Mouse (Mus musculus): ENCODE measurements at regions not wholly inside any gene's neighbourhood (a gene's known extent, or its start where the extent isn't known, plus 50 kb on each side); places are given as distances from the start of the nearest gene placed in this dataset.

DNA sequence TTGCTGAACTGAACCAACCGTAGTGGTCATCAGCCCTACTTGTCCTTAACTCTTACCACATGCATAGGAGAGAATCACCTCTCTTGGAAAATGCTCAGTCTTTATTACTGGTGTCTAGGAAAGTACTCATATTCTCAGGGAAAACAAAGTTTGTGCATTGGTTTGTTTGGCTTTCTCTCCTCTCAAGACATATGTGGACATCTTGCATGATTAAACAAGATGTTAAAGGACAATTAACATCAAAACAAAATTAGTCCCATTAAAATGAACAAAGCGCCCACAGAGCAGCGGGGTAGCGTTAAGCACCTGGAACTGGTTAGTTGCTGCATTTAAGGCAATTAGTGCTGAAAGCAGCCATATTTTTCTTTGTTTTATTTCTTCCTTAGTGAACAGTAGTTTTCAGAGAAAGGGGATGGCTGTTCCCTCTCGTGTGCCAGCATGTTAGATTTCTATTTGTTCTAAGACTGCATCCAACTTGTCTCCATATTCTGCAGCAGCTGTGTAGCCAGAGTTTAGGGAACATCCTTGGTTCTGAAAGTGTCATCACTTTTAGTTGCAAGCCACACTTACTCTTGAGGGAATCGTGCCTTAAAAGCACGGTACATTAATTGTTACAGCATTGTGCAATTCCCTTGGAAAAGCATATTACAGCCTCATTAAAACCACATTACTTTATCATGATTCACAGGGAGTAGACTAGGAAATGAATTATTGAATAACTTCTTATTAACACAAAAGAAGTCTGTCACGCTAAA, 137.7 kb downstream of the Ube2u start:
- DNase-seq, result no peak

DNA sequence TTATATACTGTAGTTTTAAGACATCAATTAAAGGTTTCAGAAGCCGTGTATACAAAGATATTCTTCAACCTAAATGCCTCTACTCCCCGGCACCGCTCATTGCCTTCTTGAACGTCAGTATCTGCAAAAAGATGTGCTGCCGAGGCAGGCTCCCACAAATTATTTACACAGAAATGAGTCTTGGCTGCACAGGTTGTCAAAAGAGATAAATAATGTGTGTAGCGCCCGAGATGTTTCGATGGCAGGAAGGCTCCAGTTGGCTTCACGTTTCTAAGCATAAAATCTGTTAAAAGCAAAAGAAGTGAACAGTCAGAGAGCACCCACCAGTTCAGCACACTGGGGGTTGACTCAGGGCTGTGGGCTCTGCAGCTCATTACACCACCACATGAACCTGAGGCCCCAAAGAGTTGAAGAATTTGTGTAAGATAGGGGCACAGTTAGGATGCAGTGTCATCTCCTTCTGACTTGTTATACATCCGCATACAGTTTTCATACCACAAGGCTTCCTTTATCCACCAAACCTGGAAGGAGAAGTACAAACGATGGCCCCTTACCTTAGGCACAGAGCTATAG, 138.4 kb downstream of the Ube2u start:
- no peak for DNase-seq

DNA sequence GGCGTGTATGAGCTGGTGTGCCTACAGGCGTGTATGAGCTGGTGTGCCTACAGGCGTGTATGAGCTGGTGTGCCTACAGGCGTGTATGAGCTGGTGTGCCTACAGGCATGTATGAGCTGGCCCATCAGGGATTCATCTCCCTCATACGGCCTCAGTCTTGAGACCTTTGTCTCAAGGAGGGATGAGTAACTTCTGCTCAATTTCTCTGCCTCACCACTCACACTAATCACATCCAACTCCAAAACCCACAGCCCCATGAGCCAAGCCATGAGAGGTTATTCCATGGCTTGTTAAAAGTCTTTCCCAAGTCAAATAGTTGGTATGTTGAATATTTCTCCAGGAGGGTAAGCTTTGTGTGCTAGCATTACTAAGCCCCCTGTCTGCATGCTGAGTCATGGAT, 146.0 kb downstream of the Ube2u start:
- no peak for DNase-seq

DNA sequence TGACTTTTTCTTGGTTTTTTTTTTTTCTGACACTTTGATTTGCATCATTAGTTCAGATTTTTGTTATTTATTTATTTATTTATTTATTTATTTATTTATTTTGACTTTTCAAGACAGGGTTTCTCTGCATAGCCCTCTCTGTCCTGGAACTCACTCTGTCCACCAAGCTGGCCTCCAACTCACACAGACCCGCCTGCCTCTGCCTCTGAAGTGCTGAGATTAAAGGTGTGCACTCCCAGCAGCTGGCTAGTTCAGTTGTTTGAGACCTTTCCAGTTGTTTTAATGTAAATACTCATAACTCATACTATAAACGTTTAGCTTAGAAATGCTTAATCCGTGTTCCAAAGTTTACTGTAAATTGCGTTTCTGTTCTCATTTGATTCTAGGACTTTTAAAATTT, 147.9 kb downstream of the Ube2u start:
- DNase-seq, result no peak

DNA sequence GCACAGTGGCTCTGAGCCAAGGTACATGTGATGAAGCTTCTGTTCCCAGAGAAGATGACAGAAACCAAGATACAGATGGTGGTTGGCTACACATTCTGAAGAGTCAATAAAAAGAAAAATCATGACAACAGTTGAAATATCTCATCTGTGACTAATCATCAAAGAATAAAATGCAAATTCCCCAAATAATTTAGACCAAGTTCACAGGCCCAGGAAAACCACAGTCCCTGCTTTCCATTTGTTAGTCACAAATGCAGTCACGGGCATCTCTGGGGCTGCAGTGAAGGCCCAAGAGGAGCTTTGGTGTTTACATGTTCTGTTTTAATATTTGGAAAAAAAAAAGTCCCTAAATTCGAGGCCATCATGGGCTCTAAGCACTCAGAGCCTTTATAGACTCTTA, 142.1 kb upstream of the Cachd1 start:
- no peak for DNase-seq

DNA sequence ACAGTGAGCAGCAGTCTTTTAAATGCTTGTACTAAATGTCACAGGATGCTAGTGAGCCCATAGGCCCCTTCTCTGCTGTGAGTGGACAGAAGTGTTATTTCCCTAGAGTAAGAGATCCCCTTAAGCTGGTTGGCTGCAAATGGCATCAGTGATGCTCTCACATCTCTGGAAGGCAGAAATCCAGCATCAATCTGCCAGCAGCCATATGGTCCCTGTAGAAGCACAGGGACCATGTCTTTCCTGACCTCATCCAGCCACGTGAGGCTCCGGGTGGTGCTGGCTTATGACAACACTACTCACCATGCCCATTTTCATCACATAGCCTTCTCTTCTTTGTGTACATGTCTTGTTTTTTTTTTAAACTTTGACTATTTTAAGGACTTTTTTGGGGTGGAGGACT, 138.9 kb upstream of the Cachd1 start:
- no peak for DNase-seq

DNA sequence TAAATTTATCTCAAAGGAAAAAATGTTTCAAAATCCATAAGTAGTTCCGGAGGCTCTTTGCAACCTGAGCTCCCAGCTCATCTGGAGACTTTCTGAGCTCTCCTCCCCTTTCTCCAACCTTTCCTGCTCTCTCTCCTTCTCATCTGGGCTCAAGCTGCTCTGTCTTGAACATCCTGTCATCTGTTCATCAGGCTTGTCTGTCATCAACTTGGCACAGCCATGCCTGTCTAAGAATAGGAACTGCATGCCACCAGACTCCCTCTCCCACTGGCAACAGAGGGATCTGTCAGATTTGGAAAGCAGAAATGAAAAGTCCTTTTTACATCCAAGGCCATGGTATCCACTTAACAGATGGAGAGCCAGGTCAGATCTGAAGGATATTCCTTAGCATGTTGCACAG, 115.3 kb upstream of the Cachd1 start:
- DNase-seq, result no peak

DNA sequence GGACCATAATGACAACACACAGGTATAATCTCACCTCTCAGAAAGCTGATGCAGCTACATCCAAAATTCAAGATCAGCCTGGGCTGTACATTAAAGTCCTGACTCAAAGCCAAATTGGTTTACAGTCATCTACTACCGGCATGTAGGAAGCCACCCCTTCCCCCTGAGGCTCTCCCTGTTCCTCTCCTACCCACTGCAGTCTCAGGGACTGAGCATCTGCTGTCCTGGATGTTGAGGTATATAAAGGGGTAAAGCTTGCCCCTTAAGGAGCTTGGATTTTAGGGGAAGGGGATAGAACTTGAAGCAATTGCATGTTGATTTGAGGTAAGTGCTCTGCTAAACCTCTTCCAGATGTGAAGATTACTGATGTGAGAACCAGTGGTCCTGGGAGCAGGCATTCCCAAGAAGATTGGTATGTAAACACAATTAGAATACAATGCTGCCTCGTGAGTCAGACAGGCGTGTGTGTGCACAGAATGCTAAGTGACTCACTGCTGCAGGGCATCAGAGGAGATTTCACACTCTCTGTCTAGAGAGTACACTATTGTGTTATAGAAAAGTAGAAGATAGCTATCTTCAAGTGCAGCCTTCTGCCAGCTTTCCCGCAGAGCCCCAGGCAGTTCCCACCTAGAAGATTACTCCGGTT, 111.7 kb upstream of the Cachd1 start:
- no peak for DNase-seq

DNA sequence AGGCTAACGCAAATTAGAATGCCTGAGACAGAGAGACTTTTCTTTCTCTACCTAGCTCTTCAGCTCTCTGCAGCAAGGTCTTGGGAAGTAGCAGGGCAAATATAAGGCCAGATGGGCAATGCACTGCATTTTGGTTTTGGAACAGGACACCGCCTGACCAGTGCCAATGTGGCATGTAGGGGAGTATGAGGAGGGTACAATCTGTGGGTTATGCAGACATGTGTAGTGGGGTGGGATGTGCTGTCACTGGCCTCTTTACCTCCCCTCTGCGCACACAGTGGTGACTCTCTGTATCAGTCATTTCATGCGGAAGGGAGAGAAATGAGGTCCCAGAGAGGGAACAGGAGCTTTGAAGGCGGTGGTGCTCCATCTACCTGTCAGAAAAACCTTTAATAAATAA, 105.9 kb upstream of the Cachd1 start:
- no peak for DNase-seq

DNA sequence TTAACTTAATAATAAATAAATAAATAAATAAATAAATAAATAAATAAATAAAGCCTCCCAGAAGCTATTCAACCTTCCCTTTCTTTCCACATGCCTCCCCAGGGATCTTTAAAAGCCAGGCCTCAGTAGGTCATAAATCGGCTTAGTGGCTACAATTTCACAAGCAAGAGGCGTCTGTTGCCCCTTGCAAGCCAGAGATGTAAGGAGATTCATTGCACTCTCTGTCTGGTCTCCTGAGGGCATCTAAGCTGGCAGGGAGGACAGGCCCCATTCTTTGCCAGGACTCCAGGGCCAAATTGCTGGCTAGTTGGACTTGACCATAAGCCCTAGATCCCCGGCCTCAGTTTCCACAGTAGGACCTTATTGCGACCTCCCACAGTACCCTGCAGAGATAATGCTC, 101.6 kb upstream of the Cachd1 start:
- DNase-seq, result no peak

DNA sequence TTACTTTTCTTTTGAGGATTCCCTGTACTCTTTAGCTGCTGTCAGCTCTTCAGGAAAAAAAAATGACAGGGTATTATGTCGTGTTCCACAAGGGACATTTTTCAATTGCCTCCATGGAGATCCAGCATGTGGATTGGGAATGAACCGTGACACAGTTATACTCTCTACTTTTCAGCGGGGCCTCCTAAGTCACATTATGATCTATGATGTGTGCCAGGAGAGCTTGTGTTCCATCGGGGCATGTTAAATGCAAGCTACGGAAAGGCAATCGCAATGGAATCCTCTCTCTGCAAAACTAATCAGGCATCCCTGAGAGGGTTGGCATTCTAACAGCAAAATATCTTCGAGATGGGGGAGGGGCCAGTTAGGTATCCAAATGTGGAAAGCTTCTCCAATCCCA, 92.7 kb upstream of the Cachd1 start:
- no peak for DNase-seq

DNA sequence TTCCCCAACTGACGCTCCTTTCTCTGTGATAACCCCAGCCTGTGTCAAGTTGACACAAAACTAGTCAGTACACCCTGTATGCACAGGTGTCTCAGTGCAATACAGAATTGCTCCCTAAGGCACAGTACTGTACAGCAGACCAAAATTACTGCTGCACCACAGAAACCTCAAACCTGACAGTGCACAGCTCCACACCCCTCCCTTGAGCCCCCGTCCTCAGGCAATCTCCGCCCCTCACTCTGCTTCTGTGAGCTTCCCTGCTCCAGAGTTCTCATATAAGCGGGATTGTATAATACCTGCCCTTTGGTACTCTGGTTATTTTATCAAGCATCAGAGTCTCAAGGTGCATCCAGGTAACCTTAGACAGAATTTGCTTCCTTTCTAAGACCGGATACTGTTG, 76.5 kb upstream of the Cachd1 start:
- DNase-seq, result no peak

DNA sequence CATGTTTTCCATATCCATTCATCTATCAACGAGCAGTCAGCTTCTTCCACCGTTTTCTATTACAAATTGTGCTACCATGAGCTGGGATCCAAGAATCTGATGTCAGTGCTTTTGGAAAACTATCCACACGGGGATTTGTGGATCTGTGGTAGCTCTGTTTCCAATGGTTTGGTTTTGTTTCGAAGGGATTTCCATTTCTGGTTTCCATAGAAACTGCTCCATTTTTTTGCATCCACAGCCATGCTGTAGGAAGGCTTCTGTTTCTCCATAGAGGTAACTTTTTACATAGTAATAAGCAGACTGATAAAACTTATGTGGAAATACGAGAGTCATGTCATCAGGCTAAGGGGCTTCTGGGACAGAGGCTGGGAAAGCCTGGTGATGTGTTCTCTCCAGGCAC, 76.1 kb upstream of the Cachd1 start:
- DNase-seq, result no peak

DNA sequence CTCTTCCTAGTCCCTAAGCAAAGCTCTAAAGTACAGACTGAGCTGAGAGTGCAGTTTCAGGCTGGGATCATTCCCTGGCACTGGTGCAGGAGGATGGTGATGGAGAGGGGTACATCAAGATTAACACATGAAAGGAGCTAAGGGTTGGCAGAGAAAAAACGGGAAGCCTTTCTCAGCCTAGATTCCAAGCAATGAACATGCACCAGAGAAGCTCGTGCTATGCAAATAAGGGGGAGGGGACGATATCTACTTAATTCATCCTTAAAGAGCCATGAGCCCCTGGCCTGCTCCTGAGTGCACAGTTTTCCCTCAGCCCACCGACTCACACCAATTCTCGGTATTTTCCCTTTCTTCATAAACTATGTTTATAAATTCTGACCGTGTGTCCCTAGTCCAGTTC, 70.5 kb upstream of the Cachd1 start:
- DNase-seq, result no peak

DNA sequence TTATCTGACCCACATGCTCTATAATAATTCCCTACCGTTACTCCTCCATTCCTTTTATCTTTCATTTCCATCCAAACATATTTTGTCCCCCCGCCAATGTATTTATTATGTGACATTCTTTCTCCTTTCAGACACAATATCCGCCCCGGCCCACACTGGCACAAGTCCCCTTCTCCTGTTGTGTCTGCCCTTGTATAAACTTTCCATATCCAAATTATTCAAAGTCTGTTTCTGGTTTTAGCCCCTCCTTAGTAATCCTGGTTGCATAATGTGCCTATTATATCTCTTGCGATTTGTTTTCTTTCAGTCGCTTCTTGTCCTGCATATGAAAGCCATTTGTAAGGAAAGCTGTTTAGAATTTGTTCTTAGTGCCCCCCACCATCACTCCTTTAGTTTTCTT, 69.3 kb upstream of the Cachd1 start:
- DNase-seq, result no peak

DNA sequence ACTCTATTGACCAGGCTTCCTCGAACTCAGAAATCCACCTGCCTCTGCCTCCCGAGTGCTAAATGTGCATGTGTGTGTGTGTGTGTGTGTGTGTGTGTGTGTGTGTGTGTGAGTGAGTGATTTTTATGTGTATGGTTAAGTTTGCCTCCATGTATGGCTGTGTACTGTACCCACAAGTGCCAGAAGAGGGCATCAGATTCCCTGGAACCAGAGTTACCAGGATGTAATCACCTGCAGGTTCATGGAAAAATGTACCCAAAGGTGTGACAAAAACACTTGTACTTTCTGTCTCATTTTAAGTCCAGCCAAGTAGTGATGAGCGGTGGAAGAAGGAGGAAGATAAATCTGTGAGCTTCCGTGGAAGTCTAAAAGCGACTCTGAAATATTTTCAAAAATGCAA, 68.2 kb upstream of the Cachd1 start:
- DNase-seq, result no peak

DNA sequence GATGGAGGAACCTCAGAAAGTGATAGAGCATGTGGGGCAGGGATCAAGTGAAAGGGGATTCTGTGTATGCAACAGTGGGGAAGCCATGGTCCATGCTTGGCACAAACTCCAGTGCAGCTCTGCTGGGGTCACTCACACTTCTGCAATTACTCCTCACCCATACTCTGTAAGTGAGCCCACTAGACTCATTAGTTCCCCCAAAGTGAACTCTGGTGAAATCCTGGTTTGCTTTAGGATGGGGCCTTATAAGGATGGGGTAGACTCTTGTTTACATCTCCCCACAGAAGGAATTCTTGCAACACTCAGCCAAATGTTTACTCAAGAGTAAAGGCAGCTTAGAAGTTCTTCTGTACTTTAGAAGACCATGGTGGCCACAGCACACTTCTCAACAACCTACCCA, 62.2 kb upstream of the Cachd1 start:
- DNase-seq, result no peak

DNA sequence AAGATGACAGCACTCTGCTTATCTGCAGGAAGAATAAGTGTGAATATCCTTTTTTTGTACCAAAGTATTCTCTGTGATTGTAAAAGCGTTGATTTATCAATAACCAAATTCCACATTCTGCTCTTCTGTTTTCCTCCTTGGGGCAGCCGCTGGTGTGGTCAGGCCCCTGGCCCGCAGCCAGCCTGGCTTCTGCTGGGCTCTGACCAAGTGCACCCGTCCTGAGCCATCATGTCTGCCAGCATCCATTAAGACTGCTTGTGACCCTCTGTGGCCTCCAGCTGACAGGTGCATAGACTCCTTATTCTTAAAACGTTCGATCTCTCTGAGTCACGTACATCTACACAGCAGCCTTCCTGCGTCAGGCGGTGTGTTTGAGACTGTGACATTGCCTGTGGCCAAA, 58.9 kb upstream of the Cachd1 start:
- DNase-seq, result no peak

DNA sequence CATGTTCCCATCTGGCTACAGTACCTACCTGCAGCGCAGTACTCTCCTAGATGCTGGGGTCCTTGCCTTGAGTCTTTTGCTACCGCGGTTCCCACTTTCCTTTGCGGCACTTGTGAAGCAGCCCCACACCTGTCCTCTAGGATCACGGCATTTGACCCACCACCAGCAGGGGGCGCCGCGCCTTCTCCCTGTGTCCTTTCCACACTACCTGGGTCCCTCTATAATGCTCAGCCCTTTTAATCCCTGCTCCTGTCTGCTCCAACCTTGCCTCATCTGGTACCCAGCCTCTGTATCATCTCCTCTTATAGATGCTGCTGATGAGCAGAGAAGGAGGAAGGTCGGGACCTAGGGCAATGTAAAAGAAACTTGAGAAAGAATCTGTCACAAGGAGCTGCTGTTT, 53.9 kb upstream of the Cachd1 start:
- DNase-seq, result peak; percentile 23

DNA sequence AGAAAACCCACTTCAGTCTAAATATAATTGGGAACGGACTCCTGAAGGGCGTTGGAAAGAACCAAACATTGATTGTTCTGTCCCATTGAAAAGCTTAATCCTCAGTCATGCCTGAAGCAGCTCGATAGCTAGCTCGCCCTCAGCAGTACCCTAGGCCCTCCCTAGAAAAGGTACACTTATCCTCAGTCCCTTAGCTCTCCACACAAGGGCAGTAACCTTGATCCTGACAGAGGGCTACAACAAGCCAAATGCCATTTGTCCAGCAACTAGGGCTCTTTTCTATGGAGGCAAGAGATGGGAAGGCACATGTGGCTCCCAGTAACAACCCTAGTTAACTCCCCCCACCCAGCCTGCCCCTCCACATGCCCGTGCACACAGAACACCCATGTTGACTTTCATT, 53.4 kb upstream of the Cachd1 start:
- no peak for DNase-seq

DNA sequence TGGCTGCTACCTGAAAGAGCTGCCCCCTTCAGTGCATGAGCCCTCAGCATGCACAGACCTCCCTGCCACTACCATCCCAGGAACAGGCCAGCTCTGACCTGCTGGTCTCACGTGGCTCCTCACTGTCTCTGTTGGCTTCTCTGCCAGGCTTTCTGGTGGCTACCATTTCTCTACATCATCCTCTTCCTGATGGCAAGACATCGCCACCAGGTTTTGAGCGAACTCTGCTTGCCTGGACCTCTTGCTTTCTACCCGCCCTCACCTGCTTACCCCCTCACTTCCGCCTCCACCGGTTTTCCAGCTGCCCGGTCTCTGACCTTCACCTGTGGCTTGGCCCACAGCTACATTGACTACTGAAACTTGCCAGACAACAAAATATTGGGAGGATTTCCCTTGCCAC, 50.7 kb upstream of the Cachd1 start:
- DNase-seq, result no peak

DNA sequence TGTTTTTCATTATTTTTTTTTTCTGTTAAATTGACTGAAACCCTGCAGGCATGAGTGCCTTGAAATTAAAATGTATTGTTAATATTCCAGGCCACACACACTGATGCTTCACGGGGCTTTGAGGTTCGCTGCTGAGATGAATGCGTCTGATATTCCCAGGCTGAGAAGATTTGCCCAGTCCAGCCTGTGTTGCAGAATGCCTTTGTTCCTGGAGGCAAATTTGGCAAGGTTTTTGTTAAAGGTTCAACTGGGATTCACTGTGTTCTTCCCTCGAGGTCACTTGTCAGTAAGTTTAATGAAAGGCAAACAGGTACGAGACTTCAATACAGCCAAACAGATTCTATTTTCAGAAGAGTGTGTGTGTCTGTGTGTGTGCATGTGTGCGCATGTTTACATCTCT, 50.0 kb upstream of the Cachd1 start:
- no peak for DNase-seq

Measured in thymus, postnatal 25 days (tissue).